Mouse (Mus musculus): ENCODE measurements around the gene Hkdc1.
"Not testable (repeated sequence)": the region's sequence is repeated elsewhere in the genome, so short reads cannot be mapped to it uniquely, and the experiment has no call there.

The Hkdc1 gene

GRCm38 (mm10) chr10:62422255-62422654 is at the start of gene Hkdc1:
TSS of gene Hkdc1 (minus strand) at chr10:62422491.
- in situ Hi-C loops (cut with MboI; ENCODE audit: low sequenced_read_pairs): no loop called here

- in situ Hi-C loops (cut with MboI; ENCODE audit: low sequenced_read_pairs): no loop called here
Observed at GRCm38 (mm10) chr10:62471105-62471504, 48.8 kb upstream of the Hkdc1 start.

- in situ Hi-C loops (cut with MboI; ENCODE audit: low sequenced_read_pairs): no loop called here
Observed at GRCm38 (mm10) chr10:62469736-62470135, 47.4 kb upstream of the Hkdc1 start.

- in situ Hi-C loops (cut with MboI; ENCODE audit: low sequenced_read_pairs): no loop called here
Observed at GRCm38 (mm10) chr10:62461321-62461720, 39.0 kb upstream of the Hkdc1 start.

- in situ Hi-C loops (cut with MboI; ENCODE audit: low sequenced_read_pairs): not testable (repeated sequence)
Observed at GRCm38 (mm10) chr10:62452001-62452400, 29.7 kb upstream of the Hkdc1 start.

- in situ Hi-C loops (cut with MboI; ENCODE audit: low sequenced_read_pairs): no loop called here
Observed at GRCm38 (mm10) chr10:62450280-62450640, 28.0 kb upstream of the Hkdc1 start.

- in situ Hi-C loops (cut with MboI; ENCODE audit: low sequenced_read_pairs): no loop called here
Observed at GRCm38 (mm10) chr10:62449364-62450279, 27.3 kb upstream of the Hkdc1 start, which contains the start of the genes 4930507D05Rik and Supv3l1. TSS of gene 4930507D05Rik (plus strand) at chr10:62449489. TSS of gene Supv3l1 (minus strand) at chr10:62449738.

- in situ Hi-C loops (cut with MboI; ENCODE audit: low sequenced_read_pairs): no loop called here
Observed at GRCm38 (mm10) chr10:62430427-62430826, 8.1 kb upstream of the Hkdc1 start.

- in situ Hi-C loops (cut with MboI; ENCODE audit: low sequenced_read_pairs): no loop called here
Observed at GRCm38 (mm10) chr10:62425081-62425871, 3.0 kb upstream of the Hkdc1 start.

GRCm38 (mm10) chr10:62421127-62421526 is 1.2 kb downstream of the Hkdc1 start:
- in situ Hi-C loops (cut with MboI; ENCODE audit: low sequenced_read_pairs): no loop called here

- in situ Hi-C loops (cut with MboI; ENCODE audit: low sequenced_read_pairs): no loop called here
Observed at GRCm38 (mm10) chr10:62420399-62420798, 1.9 kb downstream of the Hkdc1 start.

GRCm38 (mm10) chr10:62419422-62419821 is 2.9 kb downstream of the Hkdc1 start:
- in situ Hi-C loops (cut with MboI; ENCODE audit: low sequenced_read_pairs): no loop called here

- in situ Hi-C loops (cut with MboI; ENCODE audit: low sequenced_read_pairs): no loop called here
Observed at GRCm38 (mm10) chr10:62418831-62419356, 3.4 kb downstream of the Hkdc1 start.

GRCm38 (mm10) chr10:62413606-62413982 is 8.7 kb downstream of the Hkdc1 start:
- in situ Hi-C loops (cut with MboI; ENCODE audit: low sequenced_read_pairs): no loop called here

GRCm38 (mm10) chr10:62412906-62413605 is 9.2 kb downstream of the Hkdc1 start:
- in situ Hi-C loops (cut with MboI; ENCODE audit: low sequenced_read_pairs): no loop called here

- in situ Hi-C loops (cut with MboI; ENCODE audit: low sequenced_read_pairs): no loop called here
Observed at GRCm38 (mm10) chr10:62411431-62412410, 10.6 kb downstream of the Hkdc1 start.

- in situ Hi-C loops (cut with MboI; ENCODE audit: low sequenced_read_pairs): no loop called here
Observed at GRCm38 (mm10) chr10:62410943-62411342, 11.3 kb downstream of the Hkdc1 start.

- in situ Hi-C loops (cut with MboI; ENCODE audit: low sequenced_read_pairs): no loop called here
Observed at GRCm38 (mm10) chr10:62404901-62405300, 17.4 kb downstream of the Hkdc1 start.

- in situ Hi-C loops (cut with MboI; ENCODE audit: low sequenced_read_pairs): no loop called here
Observed at GRCm38 (mm10) chr10:62401641-62402111, 20.6 kb downstream of the Hkdc1 start.

GRCm38 (mm10) chr10:62383011-62383410 is 39.3 kb downstream of the Hkdc1 start:
- in situ Hi-C loops (cut with MboI; ENCODE audit: low sequenced_read_pairs): no loop called here

All from CH12F3 (cell line).